Mouse (Mus musculus) limb, embryonic 10.5 days (tissue): Measurements from ENCODE around the gene Plekhs1. TPM values are rescaled to one million over a fixed set of nuclear protein-coding genes. Genes with fewer than 3 reads are reported as not detected.

Experiments
- polyA plus RNA-seq: library from polyadenylated mRNA; unstranded; fragments of >200 nt; fragmentation: Nextera tagmentation; extraction: Ambion mirVana; gene quantifications from 2 replicates; pipeline ENCODE4 v1.2.1, GENCODE M21; 2016

Plekhs1 gene
- polyA plus RNA-seq, 1 experiment from 2014 or later: 0.10 TPM

Other genes starting within 250 kb of the Plekhs1 start
- 0.46 TPM in 1 of 2 replicates, not detected in the other for gene Habp2, start 174.5 kb upstream of the Plekhs1 start, polyA plus RNA-seq
- gene Nrap, start 71.6 kb upstream of the Plekhs1 start, polyA plus RNA-seq: 0.09 TPM in 1 of 2 replicates, not detected in the other
- 19.3 and 24.5 TPM in 2 replicates for gene Casp7, start 64.5 kb upstream of the Plekhs1 start, polyA plus RNA-seq
- 17.1 and 20.9 TPM in 2 replicates for gene Dclre1a, start 86.6 kb downstream of the Plekhs1 start, polyA plus RNA-seq
- gene Nhlrc2, start 86.6 kb downstream of the Plekhs1 start, polyA plus RNA-seq: 15.3 and 16.6 TPM in 2 replicates